Mouse (Mus musculus): Measurements from ENCODE around the gene Impdh1.

DNA sequence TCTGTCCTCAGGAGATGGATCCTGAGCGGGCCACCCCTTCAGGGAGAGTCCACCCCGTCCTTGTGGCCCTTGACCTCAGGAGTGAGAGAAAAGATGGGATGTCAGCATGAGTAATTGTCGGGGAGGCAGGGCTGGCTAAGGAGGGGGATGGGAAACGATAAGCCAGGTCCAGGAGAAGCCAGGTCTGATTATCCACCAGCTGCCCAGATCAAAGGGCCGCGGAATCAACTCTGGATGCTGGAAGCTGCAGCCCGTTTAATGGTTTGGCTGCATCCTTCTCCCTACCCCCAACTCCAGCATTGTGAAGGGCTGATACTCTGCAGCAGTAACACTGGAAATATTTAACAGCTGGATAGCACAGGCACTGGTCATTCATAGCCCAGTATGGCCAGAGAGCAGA is 41.8 kb downstream of the Impdh1 start:
- no peak for TF ChIP-seq CTCF (IDR thresholded peaks at IDR 0.05; ENCODE audit: low read depth)
- no peak for TF ChIP-seq EP300 (IDR thresholded peaks at IDR 0.05; ENCODE audit: low read depth)
